Mouse (Mus musculus): Measurements from ENCODE around the gene Gm10256.
"Not testable (repeated sequence)": the region's sequence is repeated elsewhere in the genome, so short reads cannot be mapped to it uniquely, and the experiment has no call there.

Gm10256 gene

GRCm38 (mm10) chrY:2830380-2830779, at the start of gene Gm10256, which contains the start of gene Rbmy:
Gm10256 (plus strand) TSS chrY:2830699.
Rbmy (plus strand) TSS chrY:2830680.
- DNase-seq (ENCODE audit: extremely low read depth, insufficient read length, low spot score) = not testable (repeated sequence)

- not testable (repeated sequence) for DNase-seq (ENCODE audit: extremely low read depth, insufficient read length, low spot score)
Observed at GRCm38 (mm10) chrY:2796105-2796504, 34.4 kb upstream of the Gm10256 start, which contains the start of gene Gm4064. Gm4064 (minus strand) TSS chrY:2796205.

GRCm38 (mm10) chrY:2900689-2901088, 70.2 kb downstream of the Gm10256 start, which contains the start of gene Gm10352:
Gm10352 (plus strand) TSS chrY:2900989.
- DNase-seq (ENCODE audit: extremely low read depth, insufficient read length, low spot score) = not testable (repeated sequence)
